Mouse (Mus musculus) hindbrain, embryonic 10.5 days (tissue): ENCODE data around the gene Stub1. TPM values are rescaled to one million over a fixed set of nuclear protein-coding genes. Genes with fewer than 3 reads are reported as not detected.

Experiments used
- DNase-seq: peaks from one replicate; pipeline ENCODE4 v3.0.0-alpha.2; 2017; ENCODE audit warnings: low spot score
- H3K27ac ChIP-seq: fragments of 300-500 bp; sonication (generic); 2 replicates; pipeline ENCODE4 v1.5.1; 2016; ENCODE audit warnings: mild to moderate bottlenecking, moderate library complexity
- H3K27me3 ChIP-seq: fragments of 300-500 bp; sonication (generic); 2 replicates; pipeline ENCODE4 v1.6.1; 2016; ENCODE audit warnings: mild to moderate bottlenecking; ENCODE audit not compliant: poor library complexity, insufficient read depth, severe bottlenecking
- H3K36me3 ChIP-seq: fragments of 300-500 bp; sonication (generic); 2 replicates; pipeline ENCODE4 v1.6.1; 2016; ENCODE audit warnings: mild to moderate bottlenecking, moderate library complexity
- H3K4me1 ChIP-seq: fragments of 300-500 bp; sonication (generic); replicated peaks from 2 replicates; pipeline ENCODE4 v1.6.1; 2016; ENCODE audit warnings: mild to moderate bottlenecking
- H3K4me3 ChIP-seq: fragments of 300-500 bp; sonication (generic); 2 replicates; pipeline ENCODE4 v1.5.1; 2016; ENCODE audit warnings: mild to moderate bottlenecking, moderate library complexity
- H3K9me3 ChIP-seq: fragments of 300-500 bp; sonication (generic); 2 replicates; pipeline ENCODE4 v1.6.1; 2016; ENCODE audit warnings: mild to moderate bottlenecking, moderate library complexity
- WGBS: fragments of 180-500 bp; shearing (Covaris S2); methylation state at CpG from one replicate; pipeline ENCODE4 v1.1.7; 2016; 5-methylcytosine and 5-hydroxymethylcytosine counted together
- polyA plus RNA-seq: library from polyadenylated mRNA; unstranded; fragments of >200 nt; fragmentation: Nextera tagmentation; extraction: Ambion mirVana; gene quantifications from 2 replicates; pipeline ENCODE4 v1.2.1, GENCODE M21; 2016

Gene Stub1
- polyA plus RNA-seq, 1 experiment from 2014 or later: 360 TPM

GRCm38 (mm10) chr17:25832436-25833290, 541 bp downstream of the Stub1 start:
- H3K4me1 ChIP-seq: peaks cover 91% of the 10 kb centered on the region
- peak overlapping the region; percentile 97 for H3K27ac ChIP-seq
- H3K27me3 ChIP-seq: no peaks in the 10 kb centered on the region
- peaks cover 52% of the 10 kb centered on the region for H3K36me3 ChIP-seq
- H3K4me3 ChIP-seq: peak overlapping the region; percentile 73
- under 1% methylated on average over 77 of the region's 77 CpGs for WGBS
- H3K9me3 ChIP-seq: no peaks in the 10 kb centered on the region
- DNase-seq: peak; percentile 100

DNA sequence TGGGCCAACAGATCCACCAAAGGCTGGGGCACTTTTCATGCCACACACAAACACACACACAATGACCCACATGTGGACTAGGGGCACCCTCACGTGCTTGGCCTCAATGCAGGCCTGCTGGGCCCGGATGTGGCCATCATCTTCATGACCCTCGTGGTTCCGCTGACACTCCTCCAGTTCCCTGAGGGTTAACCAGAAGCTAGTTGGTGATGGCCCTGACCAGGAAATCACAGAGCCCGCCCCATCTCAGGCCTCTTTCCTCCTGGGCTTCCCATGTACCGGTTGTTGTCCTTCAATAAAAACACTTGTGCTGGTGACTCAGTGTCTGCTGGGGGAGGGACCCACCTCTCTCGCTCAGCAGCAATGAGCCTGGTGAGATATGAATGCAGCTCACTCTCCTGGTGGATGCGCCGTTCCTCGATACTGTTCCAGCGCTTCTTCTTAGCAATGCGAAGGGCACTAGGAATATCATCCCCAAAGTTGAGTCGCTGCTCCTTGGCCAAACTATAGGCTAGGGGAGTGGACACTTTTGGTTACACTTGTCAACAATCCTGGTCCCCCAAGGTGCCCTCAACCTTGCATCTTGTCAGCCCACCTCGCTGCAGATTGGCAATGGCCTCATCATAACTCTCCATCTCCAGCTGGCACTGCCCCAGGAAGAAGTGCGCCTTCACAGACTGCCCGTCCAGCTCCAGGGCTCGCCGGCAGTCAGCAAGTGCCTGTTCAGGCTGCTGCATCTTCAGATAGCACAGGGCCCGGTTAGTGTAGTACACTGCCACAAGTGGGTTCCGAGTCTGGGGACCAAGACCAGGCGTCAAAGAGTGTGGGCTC, 1.5 kb downstream of the Stub1 start:
- Histone ChIP-seq H3K9me3 (no peaks in the 10 kb centered on the region), H3K4me3 (peak overlapping the region; percentile 73), H3K27me3 (no peaks in the 10 kb centered on the region), H3K36me3 (peaks cover 62% of the 10 kb centered on the region), H3K27ac (peak overlapping the region; percentile 97), H3K4me1 (peaks cover 91% of the 10 kb centered on the region)
- WGBS: 69% methylated on average over 21 of the region's 21 CpGs
- DNase-seq: no peak

DNA sequence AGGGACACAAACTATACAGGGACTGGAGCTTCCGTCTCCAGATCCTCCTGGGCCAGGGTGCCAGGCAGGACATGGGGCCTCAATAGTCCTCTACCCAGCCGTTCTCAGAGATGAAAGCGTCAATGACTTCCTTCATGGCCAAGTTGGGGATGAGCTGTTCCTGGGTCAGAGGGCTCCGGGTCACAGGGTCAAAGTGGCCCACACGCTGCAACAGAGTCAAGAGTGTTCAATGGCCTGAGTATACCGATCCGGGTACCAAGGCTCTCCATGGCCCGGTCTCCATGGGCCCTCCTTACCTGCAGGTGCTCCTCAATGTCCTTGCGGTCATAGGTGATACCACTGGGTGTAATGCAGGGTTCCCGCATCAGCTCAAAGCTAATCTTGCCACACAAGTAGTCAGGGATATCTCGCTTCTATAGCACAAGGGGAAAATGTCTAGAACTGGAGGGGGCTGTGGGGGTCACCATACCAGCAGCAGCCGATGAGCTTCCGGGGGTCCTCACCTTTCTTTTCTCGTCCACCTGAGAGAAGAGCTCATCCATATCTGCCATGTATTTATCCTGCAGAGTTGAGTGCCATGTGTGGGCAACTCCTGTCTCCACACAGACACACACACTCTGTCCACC, 2.3 kb downstream of the Stub1 start:
- H3K36me3 ChIP-seq: peaks cover 66% of the 10 kb centered on the region
- H3K27ac ChIP-seq: no peak overlapping the region

GRCm38 (mm10) chr17:25830200-25830753, 2.9 kb downstream of the Stub1 start:
- Histone ChIP-seq H3K4me1 (peaks cover 90% of the 10 kb centered on the region), H3K4me3 (peak overlapping the region; percentile 73), H3K27ac (0 out of 2 replicates have a peak overlapping the region, but pooled peaks have one; percentile 95), H3K36me3 (peaks cover 66% of the 10 kb centered on the region), H3K27me3 (no peaks in the 10 kb centered on the region), H3K9me3 (no peaks in the 10 kb centered on the region)
- no peak for DNase-seq
- 90% methylated on average over 4 of the region's 4 CpGs for WGBS

More for the DNA sequence above, 2.3 kb downstream of the Stub1 start:
- Histone ChIP-seq H3K27me3 (no peaks in the 10 kb centered on the region), H3K9me3 (no peaks in the 10 kb centered on the region), H3K4me1 (peaks cover 91% of the 10 kb centered on the region), H3K4me3 (peak overlapping the region; percentile 73)
- 91% methylated on average over 14 of the region's 14 CpGs for WGBS
- DNase-seq: no peak

GRCm38 (mm10) chr17:25829558-25830017, 3.6 kb downstream of the Stub1 start:
- H3K27me3 ChIP-seq: no peaks in the 10 kb centered on the region
- peak; percentile 29 for DNase-seq
- no peaks in the 10 kb centered on the region for H3K9me3 ChIP-seq
- H3K27ac ChIP-seq: peak overlapping the region; percentile 95
- peaks cover 61% of the 10 kb centered on the region for H3K36me3 ChIP-seq
- WGBS: 37% methylated on average over 8 of the region's 8 CpGs
- H3K4me3 ChIP-seq: peak overlapping the region; percentile 73
- H3K4me1 ChIP-seq: peaks cover 90% of the 10 kb centered on the region

DNA sequence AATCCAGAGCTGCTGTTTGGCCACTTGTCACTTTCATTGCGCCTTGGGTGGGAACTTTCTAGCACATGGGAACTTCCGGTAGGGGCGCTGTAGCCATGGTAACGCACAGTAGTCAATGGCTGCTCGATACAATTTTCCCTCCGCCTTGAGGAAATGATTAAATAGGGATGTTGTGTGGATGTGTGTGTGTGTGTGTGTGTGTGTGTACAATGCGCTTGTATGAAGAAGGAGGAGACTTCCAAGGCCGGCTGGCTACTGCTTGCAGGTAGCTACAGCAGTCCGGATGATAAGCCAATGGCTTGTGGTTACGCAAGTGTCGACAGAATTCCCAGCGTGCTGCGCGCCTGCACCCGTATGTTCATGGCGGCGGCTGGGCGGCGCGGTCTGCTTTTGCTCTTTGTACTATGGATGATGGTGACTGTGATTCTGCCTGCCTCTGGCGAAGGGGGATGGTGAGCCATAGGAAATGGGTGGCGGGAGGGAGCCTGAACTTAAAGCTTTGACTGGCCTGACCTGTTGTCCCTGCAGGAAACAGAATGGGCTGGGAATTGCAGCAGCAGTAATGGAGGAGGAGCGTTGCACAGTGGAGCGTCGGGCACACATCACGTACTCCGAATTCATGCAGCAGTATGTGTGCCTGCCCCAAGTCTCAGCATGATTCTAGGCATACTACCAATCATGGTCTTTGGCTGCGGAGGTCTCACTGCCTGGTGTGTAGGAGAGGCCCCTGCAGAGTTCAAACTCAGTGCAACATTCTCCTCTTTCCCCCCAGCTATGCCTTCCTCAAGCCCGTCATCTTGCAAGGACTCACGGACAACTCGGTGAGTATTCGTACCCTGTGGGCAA, 4.3 kb downstream of the Stub1 start, which contains the start of gene Jmjd8:
Jmjd8 (plus strand) TSS at position 156 of the 846 bp plus-strand sequence.
- no peaks in the 10 kb centered on the region for H3K9me3 ChIP-seq
- H3K4me1 ChIP-seq: peaks cover 90% of the 10 kb centered on the region
- peaks cover 60% of the 10 kb centered on the region for H3K36me3 ChIP-seq
- WGBS: 1% methylated on average over 32 of the region's 32 CpGs
- no peaks in the 10 kb centered on the region for H3K27me3 ChIP-seq
- peak; percentile 88 for DNase-seq
- H3K4me3 ChIP-seq: peak within 1 kb of the TSS; percentile 73
- H3K27ac ChIP-seq: peak within 1 kb of the TSS; percentile 95

- H3K4me1 ChIP-seq: peaks cover 86% of the 10 kb centered on the region
- peaks cover 60% of the 10 kb centered on the region for H3K36me3 ChIP-seq
- no peaks in the 10 kb centered on the region for H3K27me3 ChIP-seq
- H3K27ac ChIP-seq: peak overlapping the region; percentile 95
- DNase-seq: no peak
- peak overlapping the region; percentile 73 for H3K4me3 ChIP-seq
- 87% methylated on average over 8 of the region's 8 CpGs for WGBS
- no peaks in the 10 kb centered on the region for H3K9me3 ChIP-seq
Observed at GRCm38 (mm10) chr17:25828223-25828594, 5.0 kb downstream of the Stub1 start.

- Histone ChIP-seq H3K9me3 (no peaks in the 10 kb centered on the region), H3K27ac (peak overlapping the region; percentile 95; the same call in 1 of the 2 replicates), H3K27me3 (no peaks in the 10 kb centered on the region), H3K36me3 (peaks cover 60% of the 10 kb centered on the region), H3K4me1 (peaks cover 90% of the 10 kb centered on the region), H3K4me3 (peak overlapping the region; percentile 26)
- WGBS: 93% methylated on average over 22 of the region's 22 CpGs
- no peak for DNase-seq
Observed at GRCm38 (mm10) chr17:25827546-25828222, 5.5 kb downstream of the Stub1 start.

DNA sequence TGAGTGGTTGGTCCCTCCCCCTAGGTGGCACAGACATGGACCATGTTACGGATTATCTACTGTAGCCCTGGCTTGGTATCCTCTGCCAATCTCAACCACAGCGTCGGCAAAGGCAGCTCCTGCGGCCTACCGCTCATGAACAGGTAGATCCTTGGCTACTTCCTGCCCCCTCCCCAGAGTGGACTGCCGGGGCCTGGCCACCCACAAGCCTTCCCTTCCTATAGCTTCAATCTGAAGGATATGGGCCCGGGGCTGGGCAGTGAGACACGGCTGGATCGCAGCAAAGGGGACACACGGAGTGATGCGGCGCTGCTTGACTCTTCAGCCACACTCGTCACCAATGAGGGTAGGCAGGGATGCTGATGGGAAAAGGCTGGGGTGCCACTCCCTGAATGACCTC, 6.2 kb downstream of the Stub1 start:
- Histone ChIP-seq H3K4me1 (peaks cover 87% of the 10 kb centered on the region), H3K27me3 (no peaks in the 10 kb centered on the region; the same call in 1 of the 2 replicates), H3K4me3 (0 out of 2 replicates have a peak overlapping the region, but pooled peaks have one; percentile 14), H3K9me3 (no peaks in the 10 kb centered on the region), H3K27ac (no peak overlapping the region), H3K36me3 (peaks cover 58% of the 10 kb centered on the region)
- 95% methylated on average over 13 of the region's 13 CpGs for WGBS
- DNase-seq: no peak

DNA sequence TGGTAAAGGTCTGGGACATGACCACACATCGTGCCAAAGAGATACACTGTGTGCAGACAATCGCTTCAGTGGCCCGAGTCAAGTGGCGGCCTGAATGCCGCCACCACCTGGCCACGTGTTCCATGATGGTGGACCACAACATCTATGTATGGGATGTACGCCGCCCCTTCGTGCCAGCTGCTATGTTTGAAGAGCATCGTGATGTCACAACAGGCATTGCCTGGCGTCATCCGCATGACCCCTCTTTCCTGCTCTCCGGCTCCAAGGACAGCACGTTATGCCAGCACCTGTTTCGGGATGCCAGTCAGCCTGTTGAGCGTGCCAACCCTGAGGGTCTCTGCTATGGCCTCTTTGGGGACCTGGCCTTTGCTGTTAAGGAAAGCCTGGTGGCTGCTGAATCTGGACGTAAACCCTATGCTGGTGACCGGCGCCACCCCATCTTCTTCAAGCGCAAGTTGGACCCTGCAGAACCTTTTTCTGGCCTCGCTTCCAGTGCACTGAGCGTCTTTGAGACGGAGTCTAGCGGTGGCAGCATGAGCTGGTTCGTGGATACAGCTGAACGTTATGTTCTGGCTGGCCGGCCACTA, 7.1 kb downstream of the Stub1 start:
- H3K36me3 ChIP-seq: peaks cover 49% of the 10 kb centered on the region
- peaks cover 2% of the 10 kb centered on the region; the same call in 1 of the 2 replicates for H3K27me3 ChIP-seq
- WGBS: 97% methylated on average over 27 of the region's 27 CpGs
- H3K4me3 ChIP-seq: 0 out of 2 replicates have a peak overlapping the region, but pooled peaks have one; percentile 76
- no peak overlapping the region for H3K27ac ChIP-seq
- H3K4me1 ChIP-seq: peaks cover 78% of the 10 kb centered on the region
- no peaks in the 10 kb centered on the region for H3K9me3 ChIP-seq
- DNase-seq: no peak

DNA sequence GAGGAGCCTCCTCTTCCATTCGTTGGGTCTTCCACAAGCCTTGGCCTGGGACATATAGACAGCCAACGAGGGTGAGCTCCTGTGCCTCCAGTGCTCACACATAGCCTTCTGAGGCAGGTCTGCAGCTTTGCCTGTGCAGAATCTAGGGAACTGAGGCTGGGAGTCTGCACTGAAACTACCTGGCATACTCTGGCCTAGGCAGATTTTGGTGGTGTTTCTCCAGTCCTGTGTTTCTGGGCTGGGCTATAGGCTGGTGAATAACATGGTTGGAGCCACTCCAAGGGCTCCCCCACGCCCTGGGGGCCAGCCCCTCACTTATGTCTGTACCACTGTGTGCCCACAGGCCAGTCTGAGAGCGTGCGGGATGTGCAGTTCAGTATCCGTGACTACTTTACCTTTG, 7.9 kb downstream of the Stub1 start:
- WGBS: 87% methylated on average over 6 of the region's 6 CpGs
- DNase-seq: no peak
- Histone ChIP-seq H3K27me3 (peaks cover 10% of the 10 kb centered on the region), H3K27ac (no peak overlapping the region), H3K9me3 (no peaks in the 10 kb centered on the region), H3K36me3 (peaks cover 41% of the 10 kb centered on the region), H3K4me1 (peaks cover 70% of the 10 kb centered on the region), H3K4me3 (peak overlapping the region; percentile 76)
